Comparison of ENCODE assay signal across 8 mouse cellular contexts in genomic region chr1:58710711-58711364, GRCm38 (mm10). TPM values are rescaled to one million over a fixed set of nuclear protein-coding genes. Genes with fewer than 3 reads are reported as not detected.
DNase-seq lines count a peak whose midpoint lies in the region; ATAC-seq lines count a peak whose summit lies in the region.

No protein-coding gene starts in this region.

- 26% methylated on average over 10 of the region's 10 CpGs for WGBS in limb, embryonic 15.5 days
- 51% methylated on average over 10 of the region's 10 CpGs for WGBS in neural tube, embryonic 15.5 days

- peak overlapping the region; percentile 45 for H3K4me2 ChIP-seq in limb, embryonic 15.5 days
- peak overlapping the region; percentile 64 for H3K4me2 ChIP-seq in neural tube, embryonic 15.5 days

- peaks cover 6% of the 10 kb centered on the region; the same call in 1 of the 2 replicates for H3K36me3 ChIP-seq in limb, embryonic 15.5 days
- H3K36me3 ChIP-seq in neural tube, embryonic 15.5 days = no peaks in the 10 kb centered on the region

- 0 out of 2 replicates have a peak, but pooled peaks have one; percentile 18 for ATAC-seq in frontal cortex, adult (ENCODE audit: low TSS enrichment)
- ATAC-seq in erythroid progenitor cell, adult 5-6 weeks (replicated peaks; ENCODE audit: low FRiP score, poor library complexity, severe bottlenecking) = peak; percentile 47
- no peak for ATAC-seq in limb, embryonic 15.5 days (ENCODE audit: insufficient number of reproducible peaks, low FRiP score, low TSS enrichment, low read depth)
- ATAC-seq in neural tube, embryonic 15.5 days (ENCODE audit: low FRiP score) = peak; percentile 18; the same call in 1 of the 2 replicates

- H3K9me3 ChIP-seq in limb, embryonic 15.5 days = no peaks in the 10 kb centered on the region
- H3K9me3 ChIP-seq in neural tube, embryonic 15.5 days (replicated peaks) = no peaks in the 10 kb centered on the region

- H3K27ac ChIP-seq in limb, embryonic 15.5 days = peak overlapping the region; percentile 99
- H3K27ac ChIP-seq in neural tube, embryonic 15.5 days (replicated peaks) = peak overlapping the region; percentile 87

- DNase-seq in frontal cortex, postnatal 36 days (ENCODE audit: low spot score in 2 of 2) = no peak
- DNase-seq in CD4-positive, CD25-positive, alpha-beta regulatory T cell, adult 2 months (ENCODE audit: low read depth, low spot score) = peak; percentile 55
- no peak for DNase-seq in cerebellum, adult 9-11 months
- no peak for DNase-seq in adrenal gland, adult 2 months

- H3K27me3 ChIP-seq in limb, embryonic 15.5 days = no peaks in the 10 kb centered on the region
- H3K27me3 ChIP-seq in neural tube, embryonic 15.5 days (replicated peaks) = no peaks in the 10 kb centered on the region

- H3K4me3 ChIP-seq in limb, embryonic 15.5 days = peak overlapping the region; percentile 64
- peak overlapping the region; percentile 66 for H3K4me3 ChIP-seq in neural tube, embryonic 15.5 days (replicated peaks)

- H3K9ac ChIP-seq in limb, embryonic 15.5 days = peak overlapping the region; percentile 83; the same call in 1 of the 2 replicates
- H3K9ac ChIP-seq in neural tube, embryonic 15.5 days (replicated peaks) = peak overlapping the region; percentile 70; the same call in 1 of the 2 replicates

- H3K4me1 ChIP-seq in limb, embryonic 15.5 days = peaks cover 24% of the 10 kb centered on the region; the same call in 1 of the 2 replicates
- H3K4me1 ChIP-seq in neural tube, embryonic 15.5 days = peaks cover 10% of the 10 kb centered on the region

RNA-seq across cellular contexts. Expression of gene Cflar, which starts 0.5 kb away (rescaled TPM):
- total RNA-seq in erythroid progenitor cell, adult 5-6 weeks (2015; ENCODE audit: low replicate concordance) = 19.1 and 45.7 TPM in 2 replicates
- 38.1 and 40.9 TPM in 2 replicates for total RNA-seq in erythroid progenitor cell, adult 5-6 weeks (2017; ENCODE audit: low replicate concordance)
- polyA plus RNA-seq in limb, embryonic 15.5 days (2015; fragmentation: Nextera tagmentation; extraction: Ambion mirVana) = 40.5 and 41.2 TPM in 2 replicates
- polyA plus RNA-seq in neural tube, embryonic 15.5 days (2015; fragmentation: Nextera tagmentation; extraction: Ambion mirVana) = 15.3 and 20.0 TPM in 2 replicates
- 100 to 1,000 TPM in 1 of 2 experiments, 10 to 100 TPM in 1; 97.4 to 113 TPM for total RNA-seq in adrenal gland, adult 2 months (2021)
- 37.3 and 41.7 TPM in 2 replicates for polyA plus RNA-seq in adrenal gland, adult 2 months (2012; rRNA removed)

RNA-seq across cellular contexts. Expression of gene Als2cr12, which starts 15.0 kb away (rescaled TPM):
- not detected in 2 replicates for total RNA-seq in erythroid progenitor cell, adult 5-6 weeks (2015; ENCODE audit: low replicate concordance)
- not detected in 2 replicates for total RNA-seq in erythroid progenitor cell, adult 5-6 weeks (2017; ENCODE audit: low replicate concordance)
- polyA plus RNA-seq in limb, embryonic 15.5 days (2015; fragmentation: Nextera tagmentation; extraction: Ambion mirVana) = 0.10 and 0.16 TPM in 2 replicates
- not detected in 2 replicates for polyA plus RNA-seq in neural tube, embryonic 15.5 days (2015; fragmentation: Nextera tagmentation; extraction: Ambion mirVana)
- total RNA-seq in adrenal gland, adult 2 months (2021) = 1 to 10 TPM; 1.1 to 3.4 TPM
- polyA plus RNA-seq in adrenal gland, adult 2 months (2012; rRNA removed) = 0.46 TPM in 1 of 2 replicates, not detected in the other
